In the genomic region with DNA sequence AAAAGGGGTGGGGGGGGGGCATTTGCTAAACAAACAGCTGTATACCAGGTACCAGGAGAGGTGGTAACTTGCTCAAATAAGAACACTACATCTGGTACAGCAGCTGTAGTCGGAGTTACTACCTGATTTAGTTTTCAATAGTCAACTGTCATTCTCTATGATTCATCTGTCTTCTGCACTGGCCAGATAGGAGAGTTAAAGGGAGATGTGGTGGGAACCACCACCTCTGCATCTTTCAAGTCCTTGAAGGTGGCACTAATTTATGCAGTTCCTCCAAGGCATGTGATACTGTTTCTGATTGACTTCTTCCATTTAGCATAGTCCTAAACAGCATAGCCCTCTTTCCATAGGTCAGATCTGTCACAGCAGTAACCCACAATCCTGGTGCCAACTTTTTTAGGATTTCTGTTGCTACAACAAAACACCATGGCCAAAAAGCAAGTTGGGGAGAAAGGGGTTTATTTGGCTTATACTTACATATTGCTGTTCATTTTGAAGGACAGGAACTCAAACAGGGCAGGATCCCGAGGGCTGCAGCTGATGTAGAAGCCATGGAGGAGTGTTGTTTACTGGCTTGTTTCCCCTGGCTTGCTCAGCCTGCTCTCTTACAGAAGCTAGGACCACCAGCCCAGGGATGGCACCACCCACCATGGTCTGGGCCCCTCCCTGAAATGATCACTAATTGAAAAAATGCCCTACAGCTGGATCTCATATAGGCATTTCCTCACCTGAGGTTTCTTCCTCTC, we compare ENCODE assay signal across 1 mouse cellular context.
A peak's percentile ranks its signal among the peaks of the same experiment; 100 is the strongest.
TF ChIP-seq lines count a peak whose summit lies in the region.

No protein-coding gene starts in this region.

TF ChIP-seq in MEL, 35 proteins besides CTCF, POLR2A, EP300 and RAD21 (continued from another document):
- TF ChIP-seq NELFE (IDR thresholded peaks at IDR 0.05; ENCODE audit: low read depth, low read length) (peak; percentile 48), HCFC1 (IDR thresholded peaks at IDR 0.05; ENCODE audit: low read depth, low read length) (no peak), MYC (IDR thresholded peaks at IDR 0.05; ENCODE audit: low read depth, low read length) (no peak), ELF1 (IDR thresholded peaks at IDR 0.05; ENCODE audit: low read depth, low read length) (no peak), CHD2 (IDR thresholded peaks at IDR 0.05; ENCODE audit: low read length) (no peak), TAL1 (IDR thresholded peaks at IDR 0.05; ENCODE audit: low read length) (peak; percentile 76), ZMIZ1 (IDR thresholded peaks at IDR 0.05; ENCODE audit: low read depth, low read length) (peak; percentile 82), POLR2AphosphoS2 (IDR thresholded peaks at IDR 0.05; ENCODE audit: low read length) (0 out of 2 replicates have a peak, but pooled peaks have one; percentile 34), JUND (IDR thresholded peaks at IDR 0.05; ENCODE audit: low read depth, low read length) (0 out of 2 replicates have a peak, but pooled peaks have one; percentile 50), MXI1 (IDR thresholded peaks at IDR 0.05; ENCODE audit: low read depth, low read length) (no peak), UBTF (IDR thresholded peaks at IDR 0.05; ENCODE audit: borderline replicate concordance, insufficient read depth, low read depth, low read length) (no peak), TCF12 (IDR thresholded peaks at IDR 0.05; ENCODE audit: low read depth, low read length) (peak; percentile 44; the same call in 1 of the 2 replicates), ZC3H11A (IDR thresholded peaks at IDR 0.05; ENCODE audit: low read depth, low read length) (no peak), MAX (IDR thresholded peaks at IDR 0.05; ENCODE audit: low read length) (no peak), GABPA (IDR thresholded peaks at IDR 0.05; ENCODE audit: low read depth, low read length) (no peak), TBP (IDR thresholded peaks at IDR 0.05; ENCODE audit: low read depth, low read length) (peak; percentile 98), USF2 (IDR thresholded peaks at IDR 0.05; ENCODE audit: borderline replicate concordance in 1 of 2, insufficient read depth in 1 of 2, low read depth in 1 of 2, low read length in 2 of 2) (no peak), ZNF384 (IDR thresholded peaks at IDR 0.05; ENCODE audit: low read depth, low read length) (no peak), SMC3 (IDR thresholded peaks at IDR 0.05; ENCODE audit: low read depth, low read length) (no peak), MYB (IDR thresholded peaks at IDR 0.05; ENCODE audit: low read depth, low read length) (no peak), MEF2A (IDR thresholded peaks at IDR 0.05; ENCODE audit: extremely low read depth, insufficient replicate concordance, low read depth, low read length, poor library complexity, severe bottlenecking) (no peak), SIN3A (IDR thresholded peaks at IDR 0.05; ENCODE audit: low read length) (no peak)
